ENCODE assay signal across 9 mouse cellular contexts in the genomic region with DNA sequence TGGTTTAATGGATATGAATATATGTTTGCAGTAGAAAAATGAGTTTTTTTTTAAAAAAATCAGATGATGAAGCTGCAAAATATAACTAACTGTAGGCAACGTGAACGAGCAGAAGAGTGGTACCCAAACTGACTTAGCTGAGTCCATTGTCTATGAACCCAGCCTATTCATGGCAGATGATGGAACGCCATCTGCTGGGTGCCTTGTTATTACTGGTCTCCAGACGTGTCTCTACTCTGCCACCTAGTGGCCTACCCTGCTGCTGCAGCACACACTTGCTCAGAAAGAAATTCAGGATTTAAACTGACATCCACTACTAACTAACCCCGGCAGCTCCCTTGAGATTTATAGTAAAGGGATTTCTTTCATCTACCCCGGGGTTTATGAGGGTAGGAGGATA.
DNase-seq lines count a peak whose midpoint lies in the region; ATAC-seq and TF ChIP-seq lines count a peak whose summit lies in the region.
"Had no signal": no experiment of that assay in that cellular context is flagged by ENCODE, and none has a peak within 500 bp of the region (broad histone marks: within the 10 kb centered on the region; RNA-seq: fewer than 3 reads in every experiment).

No protein-coding gene starts in this region.

- H3K9ac ChIP-seq in hindbrain, postnatal 0 days (replicated peaks; ENCODE audit: low read length), result no peak overlapping the region
- H3K9ac ChIP-seq in midbrain, embryonic 12.5 days (replicated peaks), result no peak overlapping the region

- CTCF ChIA-PET in Patski (lab: Charles Lee), result interaction anchor here (0.7 to 7.8 kb wide), 23 partner anchors 9 to 512 kb away, joined by 3 to 113 read pairs (median 5); no protein-coding TSS in a partner anchor

- ATAC-seq in Patski, result peak; percentile 83
- peak; percentile 79 for ATAC-seq in hindbrain, postnatal 0 days
- peak; percentile 35; the same call in 1 of the 2 replicates for ATAC-seq in midbrain, embryonic 12.5 days (ENCODE audit: low FRiP score, low read depth)
- no peak for ATAC-seq in erythroblast, adult 5-6 weeks (replicated peaks; ENCODE audit: low FRiP score, poor library complexity, severe bottlenecking)

- no peaks in the 10 kb centered on the region for H3K36me3 ChIP-seq in hindbrain, postnatal 0 days (ENCODE audit: insufficient read depth, low read length)
- no peaks in the 10 kb centered on the region for H3K36me3 ChIP-seq in midbrain, embryonic 12.5 days

- H3K9me3 ChIP-seq in hindbrain, postnatal 0 days (ENCODE audit: low read length), result no peaks in the 10 kb centered on the region
- no peaks in the 10 kb centered on the region for H3K9me3 ChIP-seq in midbrain, embryonic 12.5 days

- POLR2A ChIA-PET in Patski (lab: Charles Lee), result interaction anchor here (0.5 kb wide), 1 partner anchor 35 kb away, joined by 6 read pairs; no protein-coding TSS in a partner anchor

- no peak overlapping the region for H3K4me3 ChIP-seq in hindbrain, postnatal 0 days (ENCODE audit: low read length)
- no peak overlapping the region for H3K4me3 ChIP-seq in midbrain, embryonic 12.5 days
- H3K4me3 ChIP-seq: megakaryocyte, embryonic 14.5 days had no signal

- no peaks in the 10 kb centered on the region for H3K27me3 ChIP-seq in Patski
- H3K27me3 ChIP-seq in hindbrain, postnatal 0 days (ENCODE audit: insufficient read depth, low read length), result no peaks in the 10 kb centered on the region
- no peaks in the 10 kb centered on the region for H3K27me3 ChIP-seq in midbrain, embryonic 12.5 days

- no peak for DNase-seq in Patski (ENCODE audit: low read depth, low spot score)
- DNase-seq in cerebellum, adult 11-12 months, result peak; percentile 35
- DNase-seq in forelimb bud, embryonic 11.5 days (ENCODE audit: low read depth, low spot score), result peak; percentile 93
- DNase-seq in hindbrain, postnatal 0 days (ENCODE audit: low spot score), result peak; percentile 97
- peak; percentile 77 to 78 for DNase-seq in left cerebral cortex, adult 8-10 months (ENCODE audit: low spot score in 2 of 2)
- DNase-seq in skeletal muscle tissue, adult 2 months (ENCODE audit: low read depth, low spot score), result peak; percentile 77

- H3K4me2 ChIP-seq in hindbrain, postnatal 0 days (ENCODE audit: low read depth, low read length), result no peak overlapping the region
- H3K4me2 ChIP-seq in midbrain, embryonic 12.5 days (replicated peaks), result no peak overlapping the region

- 10% methylated on average over 6 of the region's 6 CpGs for WGBS in hindbrain, postnatal 0 days
- WGBS in midbrain, embryonic 12.5 days, result 18% methylated on average over 6 of the region's 6 CpGs

- H3K27ac ChIP-seq in hindbrain, postnatal 0 days, result no peak overlapping the region
- H3K27ac ChIP-seq in midbrain, embryonic 12.5 days (replicated peaks), result no peak overlapping the region

- H3K4me1 ChIP-seq in hindbrain, postnatal 0 days (ENCODE audit: insufficient read depth, low read length), result no peaks in the 10 kb centered on the region
- H3K4me1 ChIP-seq in midbrain, embryonic 12.5 days, result no peaks in the 10 kb centered on the region
- H3K4me1 ChIP-seq: megakaryocyte, embryonic 14.5 days had no signal

- TF ChIP-seq CTCF in Patski (IDR thresholded peaks at IDR 0.05), result peak; percentile 99
- TF ChIP-seq CTCF in hindbrain, postnatal 0 days (IDR thresholded peaks at IDR 0.05; ENCODE audit: low read depth), result peak; percentile 99

- in situ Hi-C loops in Patski (cut with MboI; ENCODE audit: low pct_unique_long_range_greater_than_20kb), result loop anchor here (25.0 kb wide), 3 partner anchors 678 to 1903 kb away; no protein-coding TSS in a partner anchor
